Mouse (Mus musculus) midbrain, embryonic 13.5 days (tissue): Measurements from ENCODE around the gene Bphl. TPM values are rescaled to one million over a fixed set of nuclear protein-coding genes. Genes with fewer than 3 reads are reported as not detected.
A peak's percentile ranks its signal among the peaks of the same experiment; 100 is the strongest.
"Not testable (repeated sequence)": the region's sequence is repeated elsewhere in the genome, so short reads cannot be mapped to it uniquely, and the experiment has no call there.

ENCODE experiments used
- ATAC-seq: fragments of 200-750 bp; cut with Nextera tagmentation; 2 replicates; pipeline ENCODE4 v1.8.0; 2017; ENCODE audit warnings: mild to moderate bottlenecking, moderate TSS enrichment, moderate library complexity
- H3K27ac ChIP-seq: fragments of 300-500 bp; sonication (generic); 2 replicates; pipeline ENCODE4 v1.5.1; 2015; ENCODE audit warnings: inconsistent platforms, mild to moderate bottlenecking, moderate library complexity
- H3K27me3 ChIP-seq: fragments of 300-500 bp; sonication (generic); 2 replicates; pipeline ENCODE4 v1.6.1; 2015; ENCODE audit warnings: mild to moderate bottlenecking, inconsistent platforms
- H3K36me3 ChIP-seq: fragments of 300-500 bp; sonication (generic); 2 replicates; pipeline ENCODE4 v1.6.1; 2015; ENCODE audit warnings: mild to moderate bottlenecking, inconsistent platforms
- H3K4me1 ChIP-seq: fragments of 300-500 bp; sonication (generic); replicated peaks from 2 replicates; pipeline ENCODE4 v1.6.1; 2015; ENCODE audit warnings: inconsistent platforms
- H3K4me2 ChIP-seq: fragments of 300-500 bp; sonication (generic); replicated peaks from 2 replicates; pipeline ENCODE4 v1.6.1; 2015; ENCODE audit warnings: moderate library complexity, mild to moderate bottlenecking, inconsistent platforms
- H3K4me3 ChIP-seq: fragments of 300-500 bp; sonication (generic); replicated peaks from 2 replicates; pipeline ENCODE4 v1.5.1; 2015; ENCODE audit warnings: mild to moderate bottlenecking, inconsistent platforms
- H3K9ac ChIP-seq: fragments of 300-500 bp; sonication (generic); replicated peaks from 2 replicates; pipeline ENCODE4 v1.6.1; 2015; ENCODE audit warnings: mild to moderate bottlenecking, inconsistent platforms
- H3K9me3 ChIP-seq: fragments of 300-500 bp; sonication (generic); 2 replicates; pipeline ENCODE4 v1.6.1; 2016; ENCODE audit warnings: mild to moderate bottlenecking, inconsistent platforms
- WGBS: fragments of 180-500 bp; shearing (Covaris S2); methylation state at CpG from one replicate; pipeline ENCODE4 v1.1.7; 2015; 5-methylcytosine and 5-hydroxymethylcytosine counted together
- polyA plus RNA-seq: library from polyadenylated mRNA; unstranded; fragments of >200 nt; fragmentation: Nextera tagmentation; extraction: Ambion mirVana; gene quantifications from 2 replicates; pipeline ENCODE4 v1.2.1, GENCODE M21; 2015

Bphl gene
- polyA plus RNA-seq, 1 experiment from 2014 or later = 36.8 TPM

DNA sequence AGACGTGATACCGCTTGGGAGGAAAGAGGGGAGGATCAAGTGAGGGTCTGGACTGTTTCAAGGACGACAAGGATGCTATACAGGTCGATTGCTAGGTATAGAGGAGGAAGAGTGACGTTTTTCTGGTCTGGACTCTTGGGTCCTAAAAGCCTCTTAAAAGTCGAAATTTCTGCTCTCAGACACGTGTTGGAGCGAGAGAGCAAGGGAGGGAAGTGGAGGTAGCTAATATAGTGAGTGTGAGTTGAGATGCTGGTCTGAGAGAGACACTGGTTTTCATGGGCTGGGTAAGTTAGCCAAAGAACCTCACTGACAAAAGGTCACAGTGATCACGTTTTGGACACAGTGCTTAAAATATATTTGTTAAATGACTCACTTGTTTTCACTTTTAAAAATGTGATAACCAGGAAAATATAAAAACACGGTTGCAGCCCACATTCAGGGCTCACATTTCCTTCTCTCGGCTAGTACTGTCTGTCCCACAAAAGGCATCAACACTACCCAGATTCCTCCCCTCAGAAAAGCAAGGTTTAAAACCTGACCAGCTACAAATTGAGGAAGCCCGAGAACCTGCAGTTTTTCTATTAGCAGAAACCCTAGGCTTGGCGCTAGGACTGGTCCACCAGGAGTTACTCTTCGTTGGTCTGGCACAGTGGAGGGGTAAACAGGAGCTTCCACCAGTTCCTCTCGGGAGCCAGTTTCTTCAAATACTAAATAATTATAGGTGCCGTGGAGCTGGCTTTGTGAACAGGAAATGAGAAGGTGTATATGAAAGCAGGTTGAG lies 41.3 kb downstream of the Bphl start:
- Histone ChIP-seq H3K4me1 (peaks cover 32% of the 10 kb centered on the region), H3K4me3 (peak overlapping the region; percentile 93), H3K27ac (peak overlapping the region; percentile 95), H3K27me3 (no peaks in the 10 kb centered on the region), H3K4me2 (peak overlapping the region; percentile 65), H3K36me3 (peaks cover 15% of the 10 kb centered on the region), H3K9ac (peak overlapping the region; percentile 95; the same call in 1 of the 2 replicates), H3K9me3 (no peaks in the 10 kb centered on the region)
- ATAC-seq = peak; percentile 24; the same call in 1 of the 2 replicates
- WGBS = 46% methylated on average over 16 of the region's 16 CpGs

- H3K4me1 ChIP-seq = peaks cover 27% of the 10 kb centered on the region
- no peak overlapping the region for H3K4me3 ChIP-seq
- H3K27me3 ChIP-seq = no peaks in the 10 kb centered on the region
- no peak overlapping the region for H3K4me2 ChIP-seq
- H3K36me3 ChIP-seq = peaks cover 10% of the 10 kb centered on the region
- no peaks in the 10 kb centered on the region for H3K9me3 ChIP-seq
- 84% methylated on average over 3 of the region's 3 CpGs for WGBS
- H3K9ac ChIP-seq = no peak overlapping the region
- H3K27ac ChIP-seq = no peak overlapping the region
- ATAC-seq = no peak
These were observed 42.4 kb downstream of the Bphl start for GRCm38 (mm10) chr13:34079801-34080200.

GRCm38 (mm10) chr13:34081926-34082325 lies 44.5 kb downstream of the Bphl start:
- H3K4me2 ChIP-seq = no peak overlapping the region
- H3K27me3 ChIP-seq = no peaks in the 10 kb centered on the region
- no peak for ATAC-seq
- no peak overlapping the region for H3K9ac ChIP-seq
- 62% methylated on average over 4 of the region's 4 CpGs for WGBS
- H3K4me1 ChIP-seq = peaks cover 12% of the 10 kb centered on the region
- H3K4me3 ChIP-seq = no peak overlapping the region
- no peaks in the 10 kb centered on the region for H3K36me3 ChIP-seq
- no peak overlapping the region for H3K27ac ChIP-seq
- no peaks in the 10 kb centered on the region for H3K9me3 ChIP-seq

DNA sequence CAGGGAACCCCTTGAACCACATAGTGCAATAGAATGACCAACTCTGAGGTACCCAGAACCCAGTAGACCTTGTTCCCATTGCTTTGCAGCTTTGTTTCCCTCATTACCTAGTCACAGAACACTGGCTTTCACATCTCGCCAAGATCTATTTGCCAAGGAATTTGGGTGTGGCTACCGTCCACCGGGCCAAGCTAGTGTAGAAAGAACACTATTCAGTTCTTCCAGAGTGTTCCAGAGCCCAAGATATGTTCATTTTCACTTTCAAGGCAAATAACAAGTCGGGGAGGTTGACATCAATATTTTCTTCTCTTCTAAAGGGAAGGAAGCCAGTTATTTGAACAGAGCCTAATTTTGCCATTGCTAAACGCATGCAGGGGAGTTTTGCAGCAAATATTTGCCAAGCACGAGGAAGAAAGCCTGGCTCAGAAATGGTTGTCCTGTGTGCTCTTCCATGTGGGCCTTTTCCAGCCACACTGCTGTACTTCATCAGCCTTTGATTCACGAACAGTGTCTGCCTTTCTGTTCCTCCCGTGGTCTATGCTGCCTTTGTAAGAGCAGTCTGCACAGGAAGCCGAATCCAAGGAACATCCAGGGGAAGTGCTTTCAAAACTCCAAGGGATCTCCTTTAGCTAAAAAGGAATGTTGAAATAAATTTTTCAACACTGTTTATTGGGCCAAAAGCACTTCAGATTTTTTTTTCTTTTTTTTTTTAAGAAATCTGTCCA lies 46.8 kb downstream of the Bphl start:
- Histone ChIP-seq H3K36me3 (no peaks in the 10 kb centered on the region), H3K4me2 (no peak overlapping the region), H3K4me3 (no peak overlapping the region), H3K9me3 (no peaks in the 10 kb centered on the region), H3K9ac (no peak overlapping the region), H3K27ac (no peak overlapping the region), H3K4me1 (peaks cover 26% of the 10 kb centered on the region), H3K27me3 (no peaks in the 10 kb centered on the region)
- 77% methylated on average over 9 of the region's 9 CpGs for WGBS
- no peak for ATAC-seq

DNA sequence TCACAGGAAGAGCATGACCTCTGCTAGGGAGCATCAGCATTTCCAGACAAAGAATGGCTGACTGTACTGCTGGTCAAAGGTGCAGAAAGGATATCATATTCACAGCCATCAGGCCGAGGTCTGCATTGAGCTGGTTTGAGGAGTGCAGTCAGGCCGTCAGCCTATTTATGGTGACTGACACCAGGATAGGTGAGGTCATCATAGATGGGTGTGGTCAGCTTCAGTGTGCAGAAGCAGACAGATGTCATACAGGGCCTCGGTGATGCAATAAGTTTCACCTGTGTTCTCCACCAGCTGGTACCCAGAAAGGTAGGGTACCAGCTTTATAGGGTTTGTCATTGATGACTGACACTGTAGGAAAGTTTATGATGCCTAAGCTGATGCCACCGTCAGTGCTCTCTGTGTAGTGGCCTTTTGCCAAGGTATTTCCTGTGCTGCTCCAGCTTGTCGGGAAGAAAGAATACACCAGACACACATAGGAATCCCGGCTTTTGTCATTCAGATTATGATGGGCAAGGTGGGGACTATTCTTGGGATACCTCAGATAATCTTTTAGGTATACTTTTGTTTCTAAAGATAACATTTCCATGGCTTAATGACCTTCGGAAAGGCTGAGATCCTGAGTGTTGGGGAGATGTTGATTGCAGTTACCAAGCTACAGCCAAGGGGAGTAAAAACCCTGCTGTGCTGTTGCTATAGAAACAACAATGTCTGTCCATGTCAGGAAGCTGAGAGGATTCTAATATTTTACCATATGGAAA lies 49.8 kb downstream of the Bphl start:
- Histone ChIP-seq H3K36me3 (no peaks in the 10 kb centered on the region), H3K4me2 (no peak overlapping the region), H3K27me3 (no peaks in the 10 kb centered on the region), H3K27ac (peak overlapping the region; percentile 92), H3K9ac (0 out of 2 replicates have a peak overlapping the region, but pooled peaks have one; percentile 0), H3K4me3 (no peak overlapping the region), H3K9me3 (no peaks in the 10 kb centered on the region), H3K4me1 (peaks cover 31% of the 10 kb centered on the region)
- 51% methylated on average over 7 of the region's 7 CpGs for WGBS
- peak; percentile 37 for ATAC-seq

- H3K4me1 ChIP-seq = peaks cover 31% of the 10 kb centered on the region
- not testable (repeated sequence) for H3K4me3 ChIP-seq, H3K36me3 ChIP-seq, H3K9ac ChIP-seq, H3K27me3 ChIP-seq, H3K9me3 ChIP-seq
- peak overlapping the region; percentile 38 for H3K4me2 ChIP-seq
- peak overlapping the region; percentile 92 for H3K27ac ChIP-seq
- ATAC-seq = peak; percentile 60
- WGBS = 39% methylated on average over 5 of the region's 5 CpGs
These were observed 50.8 kb downstream of the Bphl start for GRCm38 (mm10) chr13:34088201-34088649.

DNA sequence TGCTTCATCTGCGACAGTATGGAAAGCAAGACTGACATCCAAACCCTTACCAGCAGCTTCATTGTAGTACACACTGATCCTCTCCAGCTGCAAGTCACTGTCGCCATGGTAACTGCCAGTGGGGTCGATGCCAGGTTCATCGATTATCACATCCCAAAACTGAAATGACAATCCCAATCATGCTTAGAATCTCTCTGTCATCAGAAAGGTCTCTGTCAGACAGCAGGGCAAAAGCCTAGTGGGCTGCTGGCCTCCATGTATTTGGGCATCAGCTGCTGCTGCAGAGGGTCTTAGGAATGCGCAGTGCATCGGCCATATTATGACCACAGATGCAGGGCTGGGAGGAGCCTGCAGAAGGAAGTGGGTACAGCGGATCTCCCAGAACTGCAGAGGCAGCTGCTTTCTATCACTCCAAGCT lies 51.5 kb downstream of the Bphl start:
- H3K4me1 ChIP-seq = peaks cover 31% of the 10 kb centered on the region
- peak overlapping the region; percentile 12 for H3K4me3 ChIP-seq
- H3K27ac ChIP-seq = peak overlapping the region; percentile 92
- H3K9me3 ChIP-seq = no peaks in the 10 kb centered on the region
- peak; percentile 89 for ATAC-seq
- no peaks in the 10 kb centered on the region for H3K36me3 ChIP-seq
- peak overlapping the region; percentile 38 for H3K4me2 ChIP-seq
- no peaks in the 10 kb centered on the region for H3K27me3 ChIP-seq
- WGBS = 18% methylated on average over 7 of the region's 7 CpGs
- peak overlapping the region; percentile 48; the same call in 1 of the 2 replicates for H3K9ac ChIP-seq

- H3K27me3 ChIP-seq = no peaks in the 10 kb centered on the region
- peak overlapping the region; percentile 38 for H3K4me2 ChIP-seq
- H3K36me3 ChIP-seq = no peaks in the 10 kb centered on the region
- H3K27ac ChIP-seq = peak overlapping the region; percentile 92
- no peaks in the 10 kb centered on the region for H3K9me3 ChIP-seq
- 23% methylated on average over 3 of the region's 3 CpGs for WGBS
- peaks cover 31% of the 10 kb centered on the region for H3K4me1 ChIP-seq
- H3K4me3 ChIP-seq = peak overlapping the region; percentile 12
- H3K9ac ChIP-seq = peak overlapping the region; percentile 48; the same call in 1 of the 2 replicates
- ATAC-seq = peak; percentile 61; the same call in 1 of the 2 replicates
These were observed 52.0 kb downstream of the Bphl start for GRCm38 (mm10) chr13:34089358-34089757.

GRCm38 (mm10) chr13:34095542-34096435 lies 58.4 kb downstream of the Bphl start:
- Histone ChIP-seq H3K27me3 (no peaks in the 10 kb centered on the region), H3K36me3 (no peaks in the 10 kb centered on the region), H3K27ac (peak overlapping the region; percentile 81), H3K4me2 (peak overlapping the region; percentile 33), H3K4me1 (peaks cover 21% of the 10 kb centered on the region), H3K9ac (no peak overlapping the region), H3K4me3 (no peak overlapping the region), H3K9me3 (no peaks in the 10 kb centered on the region)
- 19% methylated on average over 6 of the region's 7 CpGs for WGBS
- peak; percentile 97 for ATAC-seq

DNA sequence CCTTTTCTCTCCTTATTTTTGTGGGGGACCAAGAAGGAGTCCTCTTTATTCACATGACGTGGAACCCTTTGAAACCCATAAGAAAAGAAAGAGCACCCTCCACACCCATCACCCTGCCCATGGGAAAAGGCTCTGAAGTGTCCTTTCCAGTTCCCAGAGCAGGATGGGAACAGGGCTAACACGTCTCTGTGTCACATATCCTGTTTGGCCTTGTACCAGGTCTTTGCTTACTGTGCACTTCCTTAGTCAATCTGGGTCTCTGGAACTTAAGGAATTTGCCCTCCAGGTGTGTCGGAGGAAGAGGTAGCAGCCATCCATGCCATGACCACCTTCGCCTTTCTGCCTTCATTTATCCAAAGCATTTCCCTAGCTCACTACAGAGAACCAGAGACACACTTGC lies 59.1 kb downstream of the Bphl start:
- peak overlapping the region; percentile 33 for H3K4me2 ChIP-seq

GRCm38 (mm10) chr13:34097086-34097485 lies 59.7 kb downstream of the Bphl start:
- ATAC-seq = 0 out of 2 replicates have a peak, but pooled peaks have one; percentile 15
- H3K4me3 ChIP-seq = no peak overlapping the region
- no peaks in the 10 kb centered on the region for H3K9me3 ChIP-seq
- peak overlapping the region; percentile 81 for H3K27ac ChIP-seq
- 52% methylated on average over 3 of the region's 3 CpGs for WGBS
- no peak overlapping the region for H3K4me2 ChIP-seq
- H3K36me3 ChIP-seq = no peaks in the 10 kb centered on the region
- no peak overlapping the region for H3K9ac ChIP-seq
- no peaks in the 10 kb centered on the region for H3K27me3 ChIP-seq
- peaks cover 21% of the 10 kb centered on the region for H3K4me1 ChIP-seq

More for the DNA sequence above, 59.1 kb downstream of the Bphl start:
- Histone ChIP-seq H3K9me3 (no peaks in the 10 kb centered on the region), H3K9ac (no peak overlapping the region), H3K27ac (peak overlapping the region; percentile 81), H3K4me3 (no peak overlapping the region), H3K4me1 (peaks cover 21% of the 10 kb centered on the region), H3K27me3 (no peaks in the 10 kb centered on the region), H3K36me3 (no peaks in the 10 kb centered on the region)
- peak; percentile 80 for ATAC-seq
- 53% methylated on average over 4 of the region's 4 CpGs for WGBS
